Mouse (Mus musculus) embryo, embryonic 10.5 days (tissue): ENCODE results near the gene Lmf1.

Source experiments
- DNase-seq: peaks from one replicate; pipeline ENCODE4 v3.0.0-alpha.2; 2015; ENCODE audit warnings: low spot score

Gene Lmf1

DNA sequence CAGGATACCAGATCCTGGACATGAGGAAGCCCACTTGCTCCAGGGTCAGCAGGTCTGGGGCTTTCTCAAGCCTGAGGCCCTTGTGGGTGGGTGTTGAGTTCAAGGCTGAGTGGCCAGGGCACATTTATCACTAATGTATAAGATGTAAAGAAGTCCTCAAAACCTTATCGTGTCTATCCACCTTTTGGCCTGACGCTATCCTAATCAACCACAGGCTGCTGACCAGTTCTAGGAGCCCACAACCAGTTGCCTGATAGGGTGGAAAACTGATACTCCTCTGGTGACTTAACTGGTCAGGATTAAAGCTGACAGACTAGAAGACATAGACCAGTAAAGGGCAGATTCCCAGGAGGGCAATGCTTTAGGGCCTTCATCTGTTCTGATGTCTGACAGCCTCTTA is 131.1 kb downstream of the Lmf1 start:
- no peak for DNase-seq

DNA sequence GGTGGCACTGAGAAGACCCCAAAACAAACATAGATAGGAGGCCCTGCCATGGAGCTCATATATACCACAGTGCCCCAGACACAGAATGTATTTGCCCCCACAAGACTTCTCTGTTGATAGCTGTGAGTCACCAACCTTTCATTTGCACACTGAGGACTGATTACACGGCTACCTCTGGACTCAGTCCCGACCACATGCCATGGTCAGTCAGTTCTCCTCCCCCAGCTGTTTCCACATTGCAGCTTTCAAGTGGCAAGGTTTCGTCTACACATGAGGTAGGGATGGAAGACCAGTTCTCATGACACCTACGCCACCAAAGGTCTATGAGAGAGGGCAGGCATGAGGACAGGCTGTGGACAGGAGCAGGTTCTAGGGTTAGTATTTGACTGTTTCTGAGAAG is 132.3 kb downstream of the Lmf1 start:
- no peak for DNase-seq
